Mouse (Mus musculus): ENCODE measurements around the gene Nebl.

DNA sequence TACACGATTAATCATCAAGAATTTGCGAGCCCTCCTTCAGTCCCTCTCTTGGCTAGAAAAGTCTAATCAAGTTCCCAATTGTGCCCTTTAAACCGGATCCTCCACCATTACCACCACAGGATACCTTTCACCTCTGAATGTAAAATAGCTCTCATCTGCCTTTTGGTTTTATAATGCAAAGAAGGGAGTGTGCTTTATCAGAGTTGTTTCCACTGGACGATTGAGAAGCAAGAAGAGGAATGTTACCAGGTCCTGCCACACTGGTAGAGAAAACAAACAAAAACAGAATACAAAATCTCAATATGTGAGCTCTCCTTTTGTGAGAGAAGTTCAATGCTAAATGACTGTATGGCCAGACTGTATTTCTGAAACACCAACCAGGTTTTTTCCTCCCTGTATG is 127.7 kb downstream of the Nebl start:
- TF ChIP-seq REST (IDR thresholded peaks at IDR 0.05; ENCODE audit: insufficient read depth, insufficient read length) (no peak), POLR2A (IDR thresholded peaks at IDR 0.05; ENCODE audit: insufficient read length, low read depth) (no peak), CEBPB (IDR thresholded peaks at IDR 0.05; ENCODE audit: insufficient read depth, poor library complexity, severe bottlenecking) (no peak), POLR2AphosphoS2 (IDR thresholded peaks at IDR 0.05; ENCODE audit: insufficient read length, low read depth) (no peak), USF1 (IDR thresholded peaks at IDR 0.05; ENCODE audit: low read depth) (no peak), MYOD1 (IDR thresholded peaks at IDR 0.05; ENCODE audit: control insufficient read depth in 1 of 3, insufficient read length in 2 of 3, low read depth in 2 of 3) (no peak), E2F4 (IDR thresholded peaks at IDR 0.05; ENCODE audit: insufficient read depth) (no peak), MAX (IDR thresholded peaks at IDR 0.05; ENCODE audit: low read depth) (no peak), TCF12 (IDR thresholded peaks at IDR 0.05; ENCODE audit: insufficient read depth, poor library complexity, severe bottlenecking) (no peak), TCF3 (IDR thresholded peaks at IDR 0.05; ENCODE audit: insufficient read length, low read depth) (no peak), MYOG (IDR thresholded peaks at IDR 0.05; ENCODE audit: control insufficient read depth in 1 of 3, insufficient read depth in 1 of 3, insufficient read length in 2 of 3, low read depth in 2 of 3) (no peak), SRF (IDR thresholded peaks at IDR 0.05; ENCODE audit: control insufficient read depth, insufficient read length, low read depth) (no peak)

All from myocyte (in vitro differentiated cells).